Mouse (Mus musculus) lung, postnatal 0 days (tissue): ENCODE results near the gene 5330417H12Rik. TPM values are rescaled to one million over a fixed set of nuclear protein-coding genes. Genes with fewer than 3 reads are reported as not detected.

Experiments used
- ATAC-seq: fragments of 200-750 bp; cut with Nextera tagmentation; 2 replicates; pipeline ENCODE4 v1.8.0; 2017; ENCODE audit warnings: moderate library complexity
- DNase-seq: peaks from one replicate; pipeline ENCODE4 v3.0.0-alpha.2; 2016; ENCODE audit warnings: low spot score
- H3K27ac ChIP-seq: fragments of 300-500 bp; sonication (generic); 2 replicates; pipeline ENCODE4 v1.5.1; 2014; ENCODE audit warnings: antibody characterized with exemption, mild to moderate bottlenecking, low read length, mixed read lengths
- H3K27me3 ChIP-seq: fragments of 300-500 bp; sonication (generic); replicated peaks from 2 replicates; pipeline ENCODE4 v1.6.1; 2014; ENCODE audit warnings: low read length, mixed read lengths; ENCODE audit not compliant: insufficient read depth
- H3K36me3 ChIP-seq: fragments of 300-500 bp; sonication (generic); 2 replicates; pipeline ENCODE4 v1.6.1; 2014; ENCODE audit warnings: low read length, mixed read lengths; ENCODE audit not compliant: insufficient read depth
- H3K4me1 ChIP-seq: fragments of 300-500 bp; sonication (generic); 2 replicates; pipeline ENCODE4 v1.6.1; 2014; ENCODE audit warnings: antibody characterized with exemption, low read depth, low read length, mixed read lengths; ENCODE audit not compliant: insufficient read depth
- H3K4me2 ChIP-seq: fragments of 300-500 bp; sonication (generic); replicated peaks from 2 replicates; pipeline ENCODE4 v1.6.1; 2014; ENCODE audit warnings: low read depth, mild to moderate bottlenecking, low read length, moderate library complexity, mixed read lengths
- H3K4me3 ChIP-seq: fragments of 300-500 bp; sonication (generic); 2 replicates; pipeline ENCODE4 v1.5.1; 2014; ENCODE audit warnings: low read depth, low read length
- H3K9ac ChIP-seq: fragments of 300-500 bp; sonication (generic); replicated peaks from 2 replicates; pipeline ENCODE4 v1.6.1; 2014; ENCODE audit warnings: low read depth, mild to moderate bottlenecking
- H3K9me3 ChIP-seq: fragments of 300-500 bp; sonication (generic); 2 replicates; pipeline ENCODE4 v1.6.1; 2016; ENCODE audit warnings: low read length, mixed read lengths
- CTCF ChIP-seq: IDR thresholded peaks from 2 replicates; pipeline ENCODE4 v1.5.1; 2016; ENCODE audit warnings: antibody characterized with exemption, mild to moderate bottlenecking
- EP300 ChIP-seq: IDR thresholded peaks from 2 replicates; pipeline ENCODE4 v1.6.1; 2016; ENCODE audit warnings: antibody characterized with exemption, mild to moderate bottlenecking, control low read depth
- WGBS: fragments of 180-500 bp; shearing (Covaris S2); extraction: QIAGEN DNeasy Blood & Tissue Kit; methylation state at CpG from one replicate; pipeline ENCODE4 v1.1.7; 2014; 5-methylcytosine and 5-hydroxymethylcytosine counted together
- polyA plus RNA-seq: library from polyadenylated mRNA; unstranded; fragments of >200 nt; fragmentation: Nextera tagmentation; extraction: Ambion mirVana; gene quantifications from 2 replicates; pipeline ENCODE4 v1.2.1, GENCODE M21; 2015

5330417H12Rik gene
- not detected in 2 replicates for polyA plus RNA-seq

GRCm38 (mm10) chr7:107625061-107625460, at the start of gene 5330417H12Rik:
Gene 5330417H12Rik (minus strand): TSS chr7:107625161.
- no peaks in the 10 kb centered on the region for H3K4me1 ChIP-seq
- ATAC-seq: no peak
- H3K4me2 ChIP-seq: no peak within 1 kb of the TSS
- no peak within 1 kb of the TSS for H3K9ac ChIP-seq
- no peak within 1 kb of the TSS for H3K4me3 ChIP-seq
- WGBS: 81% methylated on average over 2 of the region's 2 CpGs
- TF ChIP-seq CTCF: no peak
- no peak for TF ChIP-seq EP300
- no peaks in the 10 kb centered on the region for H3K36me3 ChIP-seq
- H3K27me3 ChIP-seq: no peaks in the 10 kb centered on the region
- no peak for DNase-seq
- H3K9me3 ChIP-seq: no peaks in the 10 kb centered on the region
- no peak within 1 kb of the TSS for H3K27ac ChIP-seq

GRCm38 (mm10) chr7:107668514-107668913, 43.6 kb upstream of the 5330417H12Rik start:
- no peak overlapping the region for H3K4me2 ChIP-seq
- no peak overlapping the region for H3K27ac ChIP-seq
- DNase-seq (no peak), ATAC-seq (no peak)
- no peaks in the 10 kb centered on the region for H3K9me3 ChIP-seq
- no peak overlapping the region for H3K4me3 ChIP-seq
- peaks cover 6% of the 10 kb centered on the region; the same call in 1 of the 2 replicates for H3K4me1 ChIP-seq
- H3K36me3 ChIP-seq: no peaks in the 10 kb centered on the region
- no peaks in the 10 kb centered on the region for H3K27me3 ChIP-seq
- WGBS: 76% methylated on average over 5 of the region's 5 CpGs
- H3K9ac ChIP-seq: no peak overlapping the region
- TF ChIP-seq CTCF: no peak
- no peak for TF ChIP-seq EP300

GRCm38 (mm10) chr7:107666262-107666902, 41.4 kb upstream of the 5330417H12Rik start:
- H3K9me3 ChIP-seq: no peaks in the 10 kb centered on the region
- peak overlapping the region; percentile 65 for H3K4me2 ChIP-seq
- ATAC-seq: no peak
- H3K9ac ChIP-seq: peak overlapping the region; percentile 56
- WGBS: 11% methylated on average over 13 of the region's 13 CpGs
- no peaks in the 10 kb centered on the region for H3K27me3 ChIP-seq
- DNase-seq: no peak
- no peaks in the 10 kb centered on the region for H3K36me3 ChIP-seq
- peak overlapping the region; percentile 90 for H3K27ac ChIP-seq
- peak overlapping the region; percentile 40 for H3K4me3 ChIP-seq
- peaks cover 6% of the 10 kb centered on the region; the same call in 1 of the 2 replicates for H3K4me1 ChIP-seq
- TF ChIP-seq CTCF: no peak
- TF ChIP-seq EP300: 0 out of 2 replicates have a peak, but pooled peaks have one; percentile 5

- Histone ChIP-seq H3K4me3 (peak overlapping the region; percentile 40), H3K27me3 (no peaks in the 10 kb centered on the region), H3K4me1 (peaks cover 6% of the 10 kb centered on the region; the same call in 1 of the 2 replicates), H3K36me3 (no peaks in the 10 kb centered on the region), H3K4me2 (peak overlapping the region; percentile 65), H3K27ac (peak overlapping the region; percentile 90), H3K9ac (peak overlapping the region; percentile 56), H3K9me3 (no peaks in the 10 kb centered on the region)
- peak; percentile 16; the same call in 1 of the 2 replicates for ATAC-seq
- TF ChIP-seq EP300 (no peak), CTCF (no peak)
- DNase-seq: peak; percentile 77
- 3% methylated on average over 9 of the region's 9 CpGs for WGBS
Measured at GRCm38 (mm10) chr7:107665586-107666261, 40.8 kb upstream of the 5330417H12Rik start.

- Histone ChIP-seq H3K4me3 (peak overlapping the region; percentile 40), H3K27me3 (no peaks in the 10 kb centered on the region), H3K9me3 (no peaks in the 10 kb centered on the region), H3K4me2 (peak overlapping the region; percentile 65), H3K9ac (peak overlapping the region; percentile 56; the same call in 1 of the 2 replicates), H3K27ac (peak overlapping the region; percentile 90), H3K36me3 (no peaks in the 10 kb centered on the region), H3K4me1 (peaks cover 6% of the 10 kb centered on the region; the same call in 1 of the 2 replicates)
- DNase-seq (peak; percentile 54), ATAC-seq (no peak)
- 3% methylated on average over 4 of the region's 4 CpGs for WGBS
- TF ChIP-seq EP300 (no peak), CTCF (no peak)
Measured at GRCm38 (mm10) chr7:107665221-107665585, 40.2 kb upstream of the 5330417H12Rik start.
